Mouse (Mus musculus) MEL (cell line): ENCODE measurements at regions not wholly inside any gene's neighbourhood (a gene's known extent, or its start where the extent isn't known, plus 50 kb on each side); places are given as distances from the start of the nearest gene placed in this dataset.

Source experiments
- CTCF ChIP-seq, 3 experiments: IDR thresholded peaks in 2 of 3; conservative IDR thresholded peaks in 1 of 3; 2 replicates each; pipeline ENCODE4 v1.5.1; 2011 to 2012; ENCODE audit warnings: low read length in 3 of 3, low read depth in 2 of 3, mild to moderate bottlenecking in 2 of 3, improper control_type of control experiment in 1 of 3, inconsistent platforms in 1 of 3, mixed read lengths in 1 of 3, moderate library complexity in 1 of 3; ENCODE audit not compliant: control insufficient read depth in 1 of 3, insufficient read depth in 1 of 3, poor library complexity in 1 of 3, severe bottlenecking in 1 of 3
- HCFC1 ChIP-seq: IDR thresholded peaks from 2 replicates; pipeline ENCODE4 v1.6.1; 2012; ENCODE audit warnings: low read depth, mild to moderate bottlenecking, inconsistent platforms, low read length, improper control_type of control experiment, moderate library complexity
- MAFK ChIP-seq: IDR thresholded peaks from 2 replicates; pipeline ENCODE4 v1.6.1; 2011; ENCODE audit warnings: low read depth, mild to moderate bottlenecking, low read length, improper control_type of control experiment, borderline replicate concordance
- MXI1 ChIP-seq: IDR thresholded peaks from 2 replicates; pipeline ENCODE4 v1.6.1; 2011; ENCODE audit warnings: mild to moderate bottlenecking, low read depth, low read length, improper control_type of control experiment
- MYB ChIP-seq: IDR thresholded peaks from 2 replicates; pipeline ENCODE4 v1.6.1; 2011; ENCODE audit warnings: mild to moderate bottlenecking, low read depth, low read length, improper control_type of control experiment
- USF1 ChIP-seq: IDR thresholded peaks from 2 replicates; pipeline ENCODE4 v1.6.1; 2014; ENCODE audit warnings: low read depth, mild to moderate bottlenecking, inconsistent platforms, low read length, improper control_type of control experiment, moderate library complexity

- TF ChIP-seq MXI1: no peak
- TF ChIP-seq MYB: no peak
- no peak for TF ChIP-seq HCFC1
- TF ChIP-seq MAFK: no peak
- TF ChIP-seq CTCF (IDR thresholded peaks at IDR 0.05 in 2 of 3, conservative IDR thresholded peaks at IDR 0.05 in 1 of 3; ENCODE audit: control insufficient read depth in 1 of 3, insufficient read depth in 1 of 3, low read depth in 2 of 3, low read length in 3 of 3, poor library complexity in 1 of 3, severe bottlenecking in 1 of 3): no peak
- no peak for TF ChIP-seq USF1
Observed at GRCm38 (mm10) chr8:89309591-89309990, 265.6 kb upstream of the Sall1 start.
